Mouse (Mus musculus) liver, adult (tissue): ENCODE data around the gene P2rx7.

Experiments used
- GATA4 ChIP-seq: IDR thresholded peaks from 2 replicates; pipeline ENCODE4 v1.6.1; 2014; ENCODE audit warnings: mild to moderate bottlenecking, low read length; ENCODE audit not compliant: insufficient replicate concordance

P2rx7 gene

DNA sequence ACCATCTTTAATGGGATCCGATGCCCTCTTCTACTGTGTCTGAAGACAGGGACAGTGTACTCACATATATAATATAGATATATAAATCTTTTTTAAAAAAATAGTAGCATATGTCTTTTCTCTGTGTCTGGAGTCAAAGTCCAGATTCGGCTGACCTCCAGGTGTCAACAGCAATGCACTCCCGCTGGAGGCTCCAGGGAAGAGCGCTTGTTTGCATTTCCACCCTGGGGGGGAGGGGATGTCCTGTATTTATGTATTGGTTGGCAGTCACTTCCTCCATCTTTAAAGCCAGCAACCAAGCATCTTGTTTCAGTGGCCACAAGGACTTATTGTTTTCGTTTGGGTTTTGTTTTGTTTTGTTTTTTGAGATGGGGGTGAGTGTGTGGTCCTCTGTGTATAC lies 21.3 kb downstream of the P2rx7 start:
- no peak for TF ChIP-seq GATA4

DNA sequence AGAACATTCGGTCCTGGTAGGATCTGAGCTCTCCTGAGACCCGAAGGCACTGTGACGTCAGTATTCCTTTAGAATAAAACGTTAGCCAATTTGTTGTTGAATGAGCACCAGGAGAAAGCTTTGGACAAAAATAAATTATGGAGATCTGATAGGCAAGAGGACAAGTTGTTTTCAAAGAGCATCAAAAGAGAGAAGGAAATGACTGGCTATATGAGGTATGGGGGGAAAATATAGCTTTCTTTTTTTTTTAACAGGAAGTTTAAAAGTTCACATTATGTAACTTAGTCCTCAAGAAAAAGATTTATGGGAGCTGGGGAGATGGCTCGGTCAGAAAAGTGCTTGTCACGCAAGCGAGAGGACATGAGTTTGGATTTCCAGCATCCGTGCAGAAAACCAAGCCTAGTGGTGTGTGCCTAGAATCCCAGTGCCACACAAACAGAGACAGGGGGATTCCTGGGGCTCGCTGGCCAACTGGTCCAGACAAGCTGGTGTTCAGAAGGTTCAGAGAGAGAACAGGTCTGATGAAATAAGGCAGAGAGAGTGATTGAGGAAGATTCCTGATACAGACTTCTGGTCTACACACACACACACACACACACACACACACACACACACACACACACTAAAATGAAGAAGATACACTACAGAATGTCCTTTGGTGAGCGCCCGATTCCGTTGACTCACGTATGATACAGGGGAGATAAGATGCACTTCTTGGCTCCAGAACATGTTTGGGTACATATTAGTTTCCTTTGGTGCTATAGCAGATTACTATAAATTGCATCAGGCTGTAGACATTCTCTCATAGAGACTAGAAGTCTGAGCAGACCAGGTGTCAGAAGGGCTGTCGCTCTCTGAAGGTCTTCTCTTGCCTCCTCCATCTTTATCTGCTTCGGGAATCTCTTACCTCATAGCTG lies 25.5 kb downstream of the P2rx7 start:
- TF ChIP-seq GATA4 = no peak

GRCm38 (mm10) chr5:122672298-122672697 lies 28.6 kb downstream of the P2rx7 start:
- no peak for TF ChIP-seq GATA4

DNA sequence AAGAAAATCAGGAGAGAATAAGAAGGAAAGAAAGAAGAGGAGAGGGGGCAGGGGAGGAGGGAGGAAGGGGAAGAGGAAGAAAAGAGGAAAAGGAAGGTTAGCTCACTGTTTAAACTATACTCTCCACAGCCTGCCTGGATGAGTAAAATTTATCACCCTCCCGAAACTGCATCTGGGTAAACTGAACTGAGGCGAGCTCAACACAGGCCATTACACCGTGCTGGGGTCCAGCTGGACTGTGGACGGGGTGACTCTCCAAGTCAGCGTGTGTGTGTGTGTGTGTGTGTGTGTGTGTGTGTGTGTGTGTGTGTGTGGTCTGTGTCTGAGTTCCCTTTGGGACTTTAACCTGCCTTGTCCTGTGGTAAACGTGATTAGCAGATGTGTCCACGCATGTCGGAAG lies 32.3 kb downstream of the P2rx7 start:
- no peak for TF ChIP-seq GATA4

GRCm38 (mm10) chr5:122677983-122678382 lies 34.3 kb downstream of the P2rx7 start:
- no peak for TF ChIP-seq GATA4

GRCm38 (mm10) chr5:122679881-122680280 lies 36.2 kb downstream of the P2rx7 start:
- TF ChIP-seq GATA4 = no peak

DNA sequence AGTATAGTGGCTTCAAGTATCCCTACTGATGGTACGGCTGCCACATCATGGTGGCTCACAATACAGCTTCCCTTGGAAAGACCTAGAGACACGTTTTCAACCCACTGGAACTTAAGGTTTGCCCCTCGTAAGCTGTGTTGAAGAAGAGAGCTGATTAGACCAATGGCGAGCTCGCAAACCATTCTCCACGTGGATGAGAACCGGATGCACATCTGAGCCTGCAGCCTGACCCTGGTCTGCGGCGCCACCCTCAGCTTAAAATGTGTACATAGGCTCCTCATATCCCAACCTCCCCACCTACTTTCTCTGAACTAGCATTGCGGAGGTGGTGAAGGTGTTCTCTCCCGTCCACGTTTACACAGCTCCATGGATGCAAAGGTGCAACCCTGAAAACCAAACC lies 37.6 kb downstream of the P2rx7 start:
- no peak for TF ChIP-seq GATA4

- no peak for TF ChIP-seq GATA4
Measured at GRCm38 (mm10) chr5:122683926-122684325, 40.2 kb downstream of the P2rx7 start.

DNA sequence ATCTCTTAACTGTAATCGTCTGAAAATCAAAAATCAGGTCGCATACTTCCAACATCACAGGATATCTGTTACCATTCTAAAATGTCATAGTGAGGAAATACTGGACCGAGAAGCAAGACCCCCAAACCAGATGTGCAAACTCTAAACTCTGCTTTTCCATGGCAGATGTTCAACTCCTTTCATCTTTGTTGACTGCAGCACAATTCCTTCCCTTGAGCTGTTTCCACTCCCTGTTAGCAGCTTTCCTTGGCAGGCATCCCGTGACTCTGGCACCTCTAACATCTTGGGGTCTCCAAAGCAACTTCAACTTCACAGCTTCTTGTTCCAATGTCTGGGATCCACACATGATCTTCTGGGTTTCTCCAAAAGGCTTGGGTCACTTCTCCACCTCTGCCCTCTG lies 43.7 kb downstream of the P2rx7 start:
- no peak for TF ChIP-seq GATA4

- no peak for TF ChIP-seq GATA4
Measured at GRCm38 (mm10) chr5:122689153-122689552, 45.4 kb downstream of the P2rx7 start.

GRCm38 (mm10) chr5:122690486-122690885 lies 46.8 kb downstream of the P2rx7 start:
- TF ChIP-seq GATA4 = peak; percentile 86

DNA sequence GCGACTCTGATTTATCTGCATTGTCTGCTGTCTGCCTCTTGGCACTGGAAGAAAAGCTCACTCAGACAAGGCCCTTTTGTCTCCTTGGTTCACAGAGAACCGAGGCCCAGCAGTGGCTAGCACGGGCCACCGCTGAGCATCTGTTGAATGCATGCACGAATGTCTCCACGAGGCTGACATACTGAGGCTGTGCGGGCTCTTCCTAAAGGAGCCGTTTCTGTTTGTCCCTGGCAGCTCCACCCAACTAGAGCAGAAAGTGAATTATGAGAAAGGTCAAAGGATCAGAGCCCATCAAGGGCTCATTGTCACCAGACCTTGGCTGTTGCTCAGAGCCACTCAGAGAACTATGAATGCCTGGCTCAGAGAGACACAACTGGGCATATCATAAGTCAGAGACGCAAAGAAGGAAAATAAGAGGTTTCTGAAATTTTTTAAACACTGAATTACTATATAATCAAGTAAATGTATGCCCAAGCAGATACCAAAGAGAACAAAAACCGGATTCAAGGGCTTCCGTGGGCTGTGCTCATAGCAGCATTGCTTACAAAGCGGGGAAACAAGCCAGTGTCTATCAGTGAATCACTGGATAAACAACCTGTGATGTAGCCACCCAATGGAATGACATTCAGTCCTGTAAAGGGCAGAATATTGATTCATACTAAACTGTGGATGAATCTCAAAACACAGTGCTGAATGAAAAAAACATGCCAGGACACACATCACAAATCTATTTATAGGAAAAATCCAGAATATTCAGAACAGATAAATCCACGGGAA lies 49.9 kb downstream of the P2rx7 start:
- peak; percentile 20; the same call in 1 of the 2 replicates for TF ChIP-seq GATA4

GRCm38 (mm10) chr5:122695516-122695915 lies 51.8 kb downstream of the P2rx7 start:
- TF ChIP-seq GATA4 = no peak

GRCm38 (mm10) chr5:122698041-122698700 lies 54.5 kb downstream of the P2rx7 start:
- no peak for TF ChIP-seq GATA4

- no peak for TF ChIP-seq GATA4
Measured at GRCm38 (mm10) chr5:122698701-122699060, 55.0 kb downstream of the P2rx7 start.
